Mouse (Mus musculus) spleen, adult 2 months (tissue): ENCODE measurements around the gene Scrg1.

Source experiments
- CTCF ChIP-seq: fragments of 200-500 bp; IDR thresholded peaks from 2 replicates; pipeline ENCODE4 v1.5.1; 2011; ENCODE audit warnings: mild to moderate bottlenecking, inconsistent platforms; ENCODE audit not compliant: insufficient read depth, insufficient read length, insufficient replicate concordance; ENCODE audit errors: extremely low read depth
- POLR2A ChIP-seq: fragments of 200-500 bp; IDR thresholded peaks from 2 replicates; pipeline ENCODE4 v1.6.1; 2011; ENCODE audit warnings: low read depth, low read length, inconsistent platforms

DNA sequence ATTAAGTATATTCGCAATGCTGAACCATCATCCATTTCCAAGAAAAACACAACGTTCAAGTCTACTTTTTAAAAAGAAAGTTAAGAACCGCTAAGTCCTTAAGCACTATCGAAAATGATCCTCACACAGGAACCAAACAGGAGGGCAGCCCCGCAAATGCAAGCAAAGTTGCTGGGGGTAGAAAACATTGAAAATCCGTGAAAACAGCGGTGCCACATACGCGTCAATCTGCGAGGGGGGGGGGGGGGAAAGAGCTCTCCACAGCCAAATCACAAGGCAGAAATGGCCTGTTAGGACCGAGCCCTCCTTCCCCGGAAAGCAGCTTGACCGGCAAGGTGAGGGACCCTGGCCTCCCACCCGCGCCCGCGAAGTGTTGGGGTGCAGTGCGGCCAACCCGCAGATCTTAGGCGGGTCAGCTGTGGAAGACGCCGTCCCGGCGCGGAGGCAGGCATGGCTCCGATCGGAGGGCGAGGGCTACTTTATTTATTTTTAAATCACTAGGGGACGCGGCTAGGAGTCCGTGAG is 55.1 kb downstream of the Scrg1 start:
- no peak for TF ChIP-seq CTCF
- no peak for TF ChIP-seq POLR2A
